Mouse (Mus musculus): ENCODE results near the gene Pqlc2.

DNA sequence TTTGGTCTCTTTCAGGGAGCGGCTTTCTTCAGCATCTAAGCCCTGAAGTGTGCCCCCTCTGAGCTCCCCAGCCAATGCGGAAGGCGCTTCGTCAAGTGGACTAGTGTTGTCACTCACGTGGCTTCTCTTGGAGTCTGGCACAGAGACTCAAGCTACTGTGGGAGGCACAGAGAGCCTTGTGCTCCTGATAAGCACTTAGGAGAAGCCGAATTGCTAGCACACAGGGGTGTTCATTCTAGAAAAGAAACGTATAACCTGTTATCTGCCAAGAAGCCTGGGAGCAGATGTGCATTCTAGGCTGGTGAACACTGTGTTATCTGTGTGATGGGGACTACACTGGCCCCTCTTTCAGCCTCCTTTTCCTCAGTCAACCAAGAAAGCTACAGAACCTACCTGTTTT, 25.0 kb upstream of the Pqlc2 start:
- no peak for TF ChIP-seq POLR2A (IDR thresholded peaks at IDR 0.05; ENCODE audit: insufficient read length, low read depth)
- no peak for TF ChIP-seq MAX (IDR thresholded peaks at IDR 0.05; ENCODE audit: low read depth)
- no peak for TF ChIP-seq REST (IDR thresholded peaks at IDR 0.05; ENCODE audit: insufficient read depth, insufficient read length)
- TF ChIP-seq MYOG (IDR thresholded peaks at IDR 0.05; ENCODE audit: control insufficient read depth in 1 of 3, insufficient read depth in 1 of 3, insufficient read length in 2 of 3, low read depth in 2 of 3) = no peak
- TF ChIP-seq USF1 (IDR thresholded peaks at IDR 0.05; ENCODE audit: low read depth) = no peak
- no peak for TF ChIP-seq TCF12 (IDR thresholded peaks at IDR 0.05; ENCODE audit: insufficient read depth, poor library complexity, severe bottlenecking)
- no peak for TF ChIP-seq E2F4 (IDR thresholded peaks at IDR 0.05; ENCODE audit: insufficient read depth)
- no peak for TF ChIP-seq TCF3 (IDR thresholded peaks at IDR 0.05; ENCODE audit: insufficient read length, low read depth)
- no peak for TF ChIP-seq POLR2AphosphoS2 (IDR thresholded peaks at IDR 0.05; ENCODE audit: insufficient read length, low read depth)
- TF ChIP-seq SRF (IDR thresholded peaks at IDR 0.05; ENCODE audit: control insufficient read depth, insufficient read length, low read depth) = no peak
- TF ChIP-seq MYOD1 (IDR thresholded peaks at IDR 0.05; ENCODE audit: control insufficient read depth in 1 of 3, insufficient read length in 2 of 3, low read depth in 2 of 3) = no peak

Data from myocyte (in vitro differentiated cells).